Mouse (Mus musculus) lung, adult 2 months (tissue): Measurements from ENCODE around the gene Cpne6. TPM values are rescaled to one million over a fixed set of nuclear protein-coding genes. Genes with fewer than 3 reads are reported as not detected.

ENCODE experiments used
- DNase-seq: peaks from one replicate; pipeline ENCODE4 v3.0.0; 2022
- H3K4me1 ChIP-seq: fragments of 200-500 bp; 2 replicates; pipeline ENCODE4 v1.6.1; 2011; ENCODE audit warnings: low read length; ENCODE audit not compliant: control insufficient read depth, insufficient read depth
- H3K4me3 ChIP-seq: fragments of 200-500 bp; replicated peaks from 2 replicates; pipeline ENCODE3; 2011; ENCODE audit warnings: low read depth, mild to moderate bottlenecking, control low read depth, low read length; ENCODE audit errors: extremely low read depth
- CTCF ChIP-seq: fragments of 200-500 bp; IDR thresholded peaks from 2 replicates; pipeline ENCODE4 v1.5.1; 2011; ENCODE audit warnings: mild to moderate bottlenecking, low read length, control low read depth; ENCODE audit not compliant: insufficient read depth
- POLR2A ChIP-seq: fragments of 200-500 bp; IDR thresholded peaks from 2 replicates; pipeline ENCODE4 v1.6.1; 2011; ENCODE audit warnings: low read depth, mild to moderate bottlenecking, control low read depth, low read length, borderline replicate concordance; ENCODE audit errors: extremely low read depth
- WGBS: fragments of 180-500 bp; shearing (Covaris S2); methylation state at CpG from one replicate; pipeline ENCODE4 v1.1.7; 2018; 5-methylcytosine and 5-hydroxymethylcytosine counted together
- polyA plus RNA-seq: library from polyadenylated mRNA; depleted of rRNA; stranded (reverse); fragments of >200 nt; gene quantifications from 2 replicates; pipeline ENCODE4 v1.2.3, GENCODE M21; 2012

Gene Cpne6
- polyA plus RNA-seq, 1 experiment, result 0.07 TPM

- 3% methylated on average over 61 of the region's 61 CpGs for WGBS
- peak; percentile 14 for DNase-seq
- Histone ChIP-seq H3K4me1 (no peaks in the 10 kb centered on the region), H3K4me3 (no peak overlapping the region)
- no peak for TF ChIP-seq POLR2A
- no peak for TF ChIP-seq CTCF
Measured at GRCm38 (mm10) chr14:55520451-55521361, 10.5 kb downstream of the Cpne6 start.

- 31% methylated on average over 4 of the region's 4 CpGs for WGBS
- H3K4me3 ChIP-seq, result no peak overlapping the region
- no peak for TF ChIP-seq CTCF
- TF ChIP-seq POLR2A, result no peak
- no peaks in the 10 kb centered on the region for H3K4me1 ChIP-seq
- no peak for DNase-seq
Measured at GRCm38 (mm10) chr14:55524062-55524461, 13.8 kb downstream of the Cpne6 start.

GRCm38 (mm10) chr14:55524785-55525184 is 14.5 kb downstream of the Cpne6 start, which contains the start of gene Nrl:
TSS of gene Nrl (minus strand) at chr14:55524981.
- TF ChIP-seq POLR2A (no peak), CTCF (no peak)
- DNase-seq, result no peak
- 20% methylated on average over 8 of the region's 8 CpGs for WGBS
- Histone ChIP-seq H3K4me1 (no peaks in the 10 kb centered on the region), H3K4me3 (no peak within 1 kb of the TSS)

GRCm38 (mm10) chr14:55526674-55527073 is 16.4 kb downstream of the Cpne6 start:
- TF ChIP-seq POLR2A (no peak), CTCF (no peak)
- Histone ChIP-seq H3K4me3 (no peak overlapping the region), H3K4me1 (no peaks in the 10 kb centered on the region)
- WGBS, result 80% methylated on average over 2 of the region's 2 CpGs
- DNase-seq, result no peak

- Histone ChIP-seq H3K4me3 (no peak overlapping the region), H3K4me1 (no peaks in the 10 kb centered on the region)
- 22% methylated on average over 3 of the region's 3 CpGs for WGBS
- DNase-seq, result no peak
- TF ChIP-seq CTCF (no peak), POLR2A (no peak)
Measured at GRCm38 (mm10) chr14:55527940-55528339, 17.7 kb downstream of the Cpne6 start.

GRCm38 (mm10) chr14:55536116-55536745 is 26.0 kb downstream of the Cpne6 start:
- Histone ChIP-seq H3K4me1 (0 out of 2 replicates have a peak, but pooled peaks cover 3% of the 10 kb centered on the region), H3K4me3 (no peak overlapping the region)
- WGBS, result 44% methylated on average over 6 of the region's 6 CpGs
- peak; percentile 12 for DNase-seq
- TF ChIP-seq POLR2A, result no peak
- TF ChIP-seq CTCF, result peak; percentile 79

- TF ChIP-seq CTCF, result no peak
- peak; percentile 89; the same call in 1 of the 2 replicates for TF ChIP-seq POLR2A
- H3K4me3 ChIP-seq, result peak within 1 kb of the TSS; percentile 96
- peak; percentile 79 for DNase-seq
- under 1% methylated on average over 32 of the region's 32 CpGs for WGBS
- 0 out of 2 replicates have a peak, but pooled peaks cover 3% of the 10 kb centered on the region for H3K4me1 ChIP-seq
Measured at GRCm38 (mm10) chr14:55540067-55540786, 30.0 kb downstream of the Cpne6 start, which contains the start of gene Pck2. TSS of gene Pck2 (plus strand) at chr14:55540266.

GRCm38 (mm10) chr14:55540787-55541321 is 30.6 kb downstream of the Cpne6 start:
- H3K4me3 ChIP-seq, result peak overlapping the region; percentile 96
- TF ChIP-seq CTCF (no peak), POLR2A (no peak)
- 0 out of 2 replicates have a peak, but pooled peaks cover 3% of the 10 kb centered on the region for H3K4me1 ChIP-seq
- 3% methylated on average over 10 of the region's 10 CpGs for WGBS
- DNase-seq, result peak; percentile 72

GRCm38 (mm10) chr14:55542268-55542667 is 32.0 kb downstream of the Cpne6 start:
- Histone ChIP-seq H3K4me1 (0 out of 2 replicates have a peak, but pooled peaks cover 3% of the 10 kb centered on the region), H3K4me3 (no peak overlapping the region)
- TF ChIP-seq CTCF (no peak), POLR2A (no peak)
- no peak for DNase-seq
- WGBS, result 94% methylated on average over 12 of the region's 12 CpGs
